Mouse (Mus musculus): ENCODE data around the gene Dbil5. TPM values are rescaled to one million over a fixed set of nuclear protein-coding genes. Genes with fewer than 3 reads are reported as not detected.

Dbil5 gene
- total RNA-seq, 1 experiment, result 1.4 TPM

DNA sequence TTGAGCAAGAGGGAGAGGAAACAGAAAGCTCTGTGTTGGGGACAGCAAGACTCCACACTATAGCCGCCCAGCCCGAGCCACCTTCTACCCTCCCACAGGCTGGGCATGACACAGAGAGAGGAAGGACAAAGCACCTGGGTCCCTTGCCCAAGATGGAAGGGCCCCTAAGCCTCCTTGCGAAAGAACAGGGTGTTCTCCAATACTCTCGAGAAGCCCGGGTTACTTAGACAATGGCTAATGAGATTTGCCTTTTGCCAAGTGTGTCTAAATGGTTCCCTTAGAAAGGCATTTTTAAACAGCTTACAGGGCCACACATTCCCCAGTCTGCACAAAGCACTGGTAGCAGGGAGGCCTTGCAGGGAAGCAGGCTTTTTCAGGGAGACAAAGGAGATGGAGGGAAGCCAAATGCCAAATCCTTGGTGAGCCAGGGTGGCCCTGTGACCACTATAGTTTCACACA lies 50.6 kb downstream of the Dbil5 start:
- Histone ChIP-seq H3K36me3 (ENCODE audit: control insufficient read depth, insufficient read depth, low read length, poor library complexity, severe bottlenecking) (peaks cover 3% of the 10 kb centered on the region; the same call in 1 of the 2 replicates), H3K9me3 (ENCODE audit: control insufficient read depth, insufficient read depth, low read depth, low read length) (no peaks in the 10 kb centered on the region), H3K9ac (ENCODE audit: insufficient read depth, low read depth, low read length, poor library complexity, severe bottlenecking) (no peak overlapping the region), H3K27ac (ENCODE audit: insufficient read depth, low read depth, low read length, poor library complexity, severe bottlenecking) (no peak overlapping the region), H3K4me3 (ENCODE audit: insufficient read depth in 1 of 2, low read depth in 1 of 2, low read length in 2 of 2, poor library complexity in 1 of 2, severe bottlenecking in 1 of 2) (no peak overlapping the region), H3K4me1 (ENCODE audit: control insufficient read depth in 2 of 2, insufficient read depth in 2 of 2, low read length in 2 of 2, poor library complexity in 1 of 2) (peaks cover 0 to 6% of the 10 kb centered on the region in 2 experiments; a peak in 3 of 4 replicates)
- no peak for TF ChIP-seq CHD2 (IDR thresholded peaks at IDR 0.05; ENCODE audit: low read depth, low read length)
- TF ChIP-seq MAFK (IDR thresholded peaks at IDR 0.05; ENCODE audit: insufficient read depth, low read depth, low read length), result no peak
- no peak for TF ChIP-seq ZNF384 (IDR thresholded peaks at IDR 0.05; ENCODE audit: low read depth, low read length)
- no peak for TF ChIP-seq HCFC1 (IDR thresholded peaks at IDR 0.05; ENCODE audit: borderline replicate concordance, insufficient read depth, low read length)
- TF ChIP-seq ZC3H11A (IDR thresholded peaks at IDR 0.05; ENCODE audit: borderline replicate concordance, low read depth, low read length), result no peak
- in situ Hi-C loops (cut with MboI; ENCODE audit: low sequenced_read_pairs in 2 of 2, unreplicated experiment in 2 of 2), result no loop called here
- DNase-seq (ENCODE audit: low read depth, low spot score), result no peak

Other genes with a start within 250 kb of the Dbil5 start
- 0.63 and 1.2 TPM in 2 replicates for gene 1700016K19Rik, start 217.7 kb upstream of the Dbil5 start, total RNA-seq (2012; rRNA removed)
- 1.2 and 2.9 TPM in 2 replicates for gene Rflnb, start 189.8 kb upstream of the Dbil5 start, total RNA-seq (2012; rRNA removed)
- gene Vps53, start 38.0 kb upstream of the Dbil5 start, total RNA-seq (2012; rRNA removed), result 12.6 and 20.3 TPM in 2 replicates
- gene Fam57a, start 37.9 kb upstream of the Dbil5 start, total RNA-seq (2012; rRNA removed), result 10.6 and 11.3 TPM in 2 replicates
- gene Gemin4, start 56 bp downstream of the Dbil5 start, total RNA-seq (2012; rRNA removed), result 26.1 and 34.0 TPM in 2 replicates
- 16.0 and 20.2 TPM in 2 replicates for gene Mrm3, start 26.1 kb downstream of the Dbil5 start, total RNA-seq (2012; rRNA removed)
- gene Glod4, start 26.1 kb downstream of the Dbil5 start, total RNA-seq (2012; rRNA removed), result 62.8 and 65.5 TPM in 2 replicates
- 42.5 and 48.0 TPM in 2 replicates for gene Nxn, start 181.5 kb downstream of the Dbil5 start, total RNA-seq (2012; rRNA removed)
- 72.1 and 74.5 TPM in 2 replicates for gene Timm22, start 189.3 kb downstream of the Dbil5 start, total RNA-seq (2012; rRNA removed)